Mouse (Mus musculus) heart, embryonic 11.5 days (tissue): ENCODE measurements around the gene Mtmr1. TPM values are rescaled to one million over a fixed set of nuclear protein-coding genes. Genes with fewer than 3 reads are reported as not detected.

Experiments used
- ATAC-seq: fragments of 200-750 bp; cut with Nextera tagmentation; replicated peaks from 2 replicates; pipeline ENCODE4 v1.8.0; 2017; ENCODE audit warnings: moderate library complexity; ENCODE audit not compliant: insufficient number of reproducible peaks, low FRiP score, low TSS enrichment
- H3K27ac ChIP-seq: fragments of 300-500 bp; sonication (generic); 2 replicates; pipeline ENCODE4 v1.5.1; 2014; ENCODE audit warnings: mild to moderate bottlenecking, low read depth, low read length
- H3K27me3 ChIP-seq: fragments of 300-500 bp; sonication (generic); 2 replicates; pipeline ENCODE4 v1.6.1; 2014; ENCODE audit warnings: mild to moderate bottlenecking, low read length, mixed read lengths; ENCODE audit not compliant: control insufficient read depth, insufficient read depth
- H3K36me3 ChIP-seq: fragments of 300-500 bp; sonication (generic); 2 replicates; pipeline ENCODE4 v1.6.1; 2014; ENCODE audit warnings: mild to moderate bottlenecking, low read length, moderate library complexity, mixed read lengths; ENCODE audit not compliant: control insufficient read depth, insufficient read depth
- H3K4me1 ChIP-seq: fragments of 300-500 bp; sonication (generic); 2 replicates; pipeline ENCODE4 v1.6.1; 2014; ENCODE audit warnings: low read length; ENCODE audit not compliant: control insufficient read depth, insufficient read depth
- H3K4me2 ChIP-seq: fragments of 300-500 bp; sonication (generic); 2 replicates; pipeline ENCODE4 v1.6.1; 2014; ENCODE audit warnings: mild to moderate bottlenecking, moderate library complexity
- H3K4me3 ChIP-seq: fragments of 300-500 bp; sonication (generic); 2 replicates; pipeline ENCODE4 v1.5.1; 2014; ENCODE audit warnings: low read depth, low read length
- H3K9ac ChIP-seq: fragments of 300-500 bp; sonication (generic); 2 replicates; pipeline ENCODE4 v1.6.1; 2014; ENCODE audit warnings: mild to moderate bottlenecking, low read depth, low read length, moderate library complexity
- H3K9me3 ChIP-seq: fragments of 300-500 bp; sonication (generic); replicated peaks from 2 replicates; pipeline ENCODE4 v1.6.1; 2016; ENCODE audit warnings: low read length; ENCODE audit not compliant: control insufficient read depth
- WGBS: fragments of 180-500 bp; shearing (Covaris S2); extraction: QIAGEN DNeasy Blood & Tissue Kit; methylation state at CpG from one replicate; pipeline ENCODE4 v1.1.7; 2014; ENCODE audit not compliant: insufficient replicate concordance; 5-methylcytosine and 5-hydroxymethylcytosine counted together
- polyA plus RNA-seq: library from polyadenylated mRNA; unstranded; fragments of >200 nt; fragmentation: Nextera tagmentation; extraction: Ambion mirVana; gene quantifications from 2 replicates; pipeline ENCODE4 v1.2.1, GENCODE M21; 2014

Gene Mtmr1
- polyA plus RNA-seq, 1 experiment from 2014 or later = 11.3 TPM

- no peak overlapping the region for H3K9ac ChIP-seq
- no peaks in the 10 kb centered on the region for H3K36me3 ChIP-seq
- H3K4me1 ChIP-seq = no peaks in the 10 kb centered on the region
- no peak overlapping the region for H3K4me3 ChIP-seq
- H3K4me2 ChIP-seq = no peak overlapping the region
- no peaks in the 10 kb centered on the region for H3K27me3 ChIP-seq
- ATAC-seq = no peak
- no peaks in the 10 kb centered on the region for H3K9me3 ChIP-seq
- no peak overlapping the region for H3K27ac ChIP-seq
- WGBS = 89% methylated on average over 2 of the region's 2 CpGs
Measured at GRCm38 (mm10) chrX:71378435-71378834, 13.9 kb downstream of the Mtmr1 start.

GRCm38 (mm10) chrX:71381571-71381970, 17.0 kb downstream of the Mtmr1 start:
- Histone ChIP-seq H3K9ac (no peak overlapping the region), H3K27me3 (no peaks in the 10 kb centered on the region), H3K4me1 (no peaks in the 10 kb centered on the region), H3K27ac (no peak overlapping the region), H3K4me2 (no peak overlapping the region), H3K4me3 (no peak overlapping the region), H3K36me3 (no peaks in the 10 kb centered on the region), H3K9me3 (no peaks in the 10 kb centered on the region)
- no peak for ATAC-seq
- WGBS = 37% methylated on average over 5 of the region's 5 CpGs

- no peaks in the 10 kb centered on the region for H3K36me3 ChIP-seq
- no peaks in the 10 kb centered on the region for H3K27me3 ChIP-seq
- H3K4me3 ChIP-seq = no peak overlapping the region
- H3K9ac ChIP-seq = no peak overlapping the region
- H3K4me2 ChIP-seq = no peak overlapping the region
- no peak for ATAC-seq
- 73% methylated on average over 4 of the region's 4 CpGs for WGBS
- H3K27ac ChIP-seq = no peak overlapping the region
- H3K9me3 ChIP-seq = no peaks in the 10 kb centered on the region
- no peaks in the 10 kb centered on the region for H3K4me1 ChIP-seq
Measured at GRCm38 (mm10) chrX:71396326-71396725, 31.8 kb downstream of the Mtmr1 start.

- Histone ChIP-seq H3K36me3 (no peaks in the 10 kb centered on the region), H3K4me1 (no peaks in the 10 kb centered on the region), H3K9me3 (no peaks in the 10 kb centered on the region), H3K27me3 (no peaks in the 10 kb centered on the region), H3K4me2 (no peak overlapping the region), H3K27ac (no peak overlapping the region), H3K9ac (no peak overlapping the region), H3K4me3 (no peak overlapping the region)
- no peak for ATAC-seq
Measured at GRCm38 (mm10) chrX:71406290-71406689, 41.7 kb downstream of the Mtmr1 start.

- ATAC-seq = no peak
- H3K27me3 ChIP-seq = no peaks in the 10 kb centered on the region
- H3K4me1 ChIP-seq = no peaks in the 10 kb centered on the region
- 88% methylated on average over 1 of the region's 1 CpGs for WGBS
- H3K36me3 ChIP-seq = no peaks in the 10 kb centered on the region
- H3K4me3 ChIP-seq = no peak overlapping the region
- no peak overlapping the region for H3K4me2 ChIP-seq
- no peaks in the 10 kb centered on the region for H3K9me3 ChIP-seq
- H3K27ac ChIP-seq = no peak overlapping the region
- no peak overlapping the region for H3K9ac ChIP-seq
Measured at GRCm38 (mm10) chrX:71408386-71408785, 43.8 kb downstream of the Mtmr1 start.

GRCm38 (mm10) chrX:71412776-71413175, 48.2 kb downstream of the Mtmr1 start:
- Histone ChIP-seq H3K4me1 (no peaks in the 10 kb centered on the region), H3K4me3 (no peak overlapping the region), H3K9ac (no peak overlapping the region), H3K27ac (no peak overlapping the region), H3K27me3 (no peaks in the 10 kb centered on the region), H3K36me3 (no peaks in the 10 kb centered on the region), H3K9me3 (no peaks in the 10 kb centered on the region), H3K4me2 (no peak overlapping the region)
- WGBS = 47% methylated on average over 3 of the region's 3 CpGs
- ATAC-seq = no peak

- H3K4me2 ChIP-seq = no peak overlapping the region
- H3K4me3 ChIP-seq = no peak overlapping the region
- H3K27ac ChIP-seq = no peak overlapping the region
- WGBS = 80% methylated on average over 4 of the region's 4 CpGs
- no peaks in the 10 kb centered on the region for H3K27me3 ChIP-seq
- no peaks in the 10 kb centered on the region for H3K36me3 ChIP-seq
- H3K9ac ChIP-seq = no peak overlapping the region
- ATAC-seq = no peak
- no peaks in the 10 kb centered on the region for H3K4me1 ChIP-seq
- H3K9me3 ChIP-seq = no peaks in the 10 kb centered on the region
Measured at GRCm38 (mm10) chrX:71413616-71414015, 49.1 kb downstream of the Mtmr1 start.

- Histone ChIP-seq H3K4me3 (no peak overlapping the region), H3K27ac (no peak overlapping the region), H3K4me1 (no peaks in the 10 kb centered on the region), H3K27me3 (no peaks in the 10 kb centered on the region), H3K9ac (no peak overlapping the region), H3K36me3 (no peaks in the 10 kb centered on the region; the same call in 1 of the 2 replicates), H3K9me3 (no peaks in the 10 kb centered on the region), H3K4me2 (no peak overlapping the region)
- WGBS = 75% methylated on average over 1 of the region's 1 CpGs
- ATAC-seq = no peak
Measured at GRCm38 (mm10) chrX:71424852-71425251, 60.3 kb downstream of the Mtmr1 start.

- Histone ChIP-seq H3K9ac (no peak overlapping the region), H3K9me3 (no peaks in the 10 kb centered on the region), H3K4me3 (no peak overlapping the region), H3K27me3 (no peaks in the 10 kb centered on the region), H3K4me2 (no peak overlapping the region), H3K36me3 (no peaks in the 10 kb centered on the region; the same call in 1 of the 2 replicates), H3K4me1 (no peaks in the 10 kb centered on the region), H3K27ac (no peak overlapping the region)
- 36% methylated on average over 9 of the region's 9 CpGs for WGBS
- ATAC-seq = no peak
Measured at GRCm38 (mm10) chrX:71425746-71426519, 61.4 kb downstream of the Mtmr1 start.
